Mouse (Mus musculus) right cerebral cortex, postnatal 10 days (tissue): ENCODE data around the gene Smg8.
"Not testable (repeated sequence)": the region's sequence is repeated elsewhere in the genome, so short reads cannot be mapped to it uniquely, and the experiment has no call there.

Source experiments
- DNase-seq, 2 experiments: peaks; one replicate each; pipeline ENCODE4 v3.0.0; 2021; ENCODE audit warnings: low spot score in 2 of 2

Smg8 gene

GRCm38 (mm10) chr11:87086290-87086984, at the start of gene Smg8:
Gene Smg8, minus strand, starts transcription at chr11:87086774.
- DNase-seq: peak; percentile 88 to 90

- peak; percentile 30 to 38 for DNase-seq
Observed at GRCm38 (mm10) chr11:87136233-87136632, 49.7 kb upstream of the Smg8 start.

GRCm38 (mm10) chr11:87126824-87127816, 40.5 kb upstream of the Smg8 start, which contains the start of gene Trim37:
Gene Trim37, plus strand, starts transcription at chr11:87127077.
- peak; percentile 94 to 95 for DNase-seq

GRCm38 (mm10) chr11:87126281-87126823, 39.8 kb upstream of the Smg8 start:
- DNase-seq: no peak

GRCm38 (mm10) chr11:87125562-87125961, 39.0 kb upstream of the Smg8 start:
- no peak for DNase-seq

GRCm38 (mm10) chr11:87121864-87122263, 35.3 kb upstream of the Smg8 start:
- no peak for DNase-seq

- no peak for DNase-seq
Observed at GRCm38 (mm10) chr11:87110172-87110909, 23.8 kb upstream of the Smg8 start.

- DNase-seq: peak; percentile 31 to 36
Observed at GRCm38 (mm10) chr11:87109519-87110171, 23.1 kb upstream of the Smg8 start.

- DNase-seq: peak; percentile 99 to 100
Observed at GRCm38 (mm10) chr11:87108755-87109518, 22.4 kb upstream of the Smg8 start, which contains the start of gene Ska2. Gene Ska2, plus strand, starts transcription at chr11:87109234.

GRCm38 (mm10) chr11:87108409-87108754, 21.8 kb upstream of the Smg8 start, which contains the start of gene Prr11:
Gene Prr11, minus strand, starts transcription at chr11:87108708.
- no peak for DNase-seq

GRCm38 (mm10) chr11:87087142-87087541, 568 bp upstream of the Smg8 start:
- DNase-seq: no peak

- DNase-seq: no peak
Observed at GRCm38 (mm10) chr11:87085461-87085860, 1.1 kb downstream of the Smg8 start.

GRCm38 (mm10) chr11:87083712-87084111, 2.9 kb downstream of the Smg8 start:
- no peak for DNase-seq

GRCm38 (mm10) chr11:87073866-87074440, 12.6 kb downstream of the Smg8 start, which contains the start of gene Gdpd1:
Gene Gdpd1, minus strand, starts transcription at chr11:87074062.
- peak; percentile 94 to 95 for DNase-seq

- peak; percentile 86 to 87 for DNase-seq
Observed at GRCm38 (mm10) chr11:87073343-87073865, 13.2 kb downstream of the Smg8 start.

- no peak for DNase-seq
Observed at GRCm38 (mm10) chr11:87062087-87062486, 24.5 kb downstream of the Smg8 start.

GRCm38 (mm10) chr11:87060410-87060809, 26.2 kb downstream of the Smg8 start:
- DNase-seq: no peak

- DNase-seq: no peak
Observed at GRCm38 (mm10) chr11:87056286-87056685, 30.3 kb downstream of the Smg8 start.

GRCm38 (mm10) chr11:87048900-87049299, 37.7 kb downstream of the Smg8 start:
- not testable (repeated sequence) for DNase-seq
